Mouse (Mus musculus) left cerebral cortex, adult 18-20 months (tissue): ENCODE data around the gene Cntnap1. TPM values are rescaled to one million over a fixed set of nuclear protein-coding genes. Genes with fewer than 3 reads are reported as not detected.

Source experiments
- microRNA-seq, 2 experiments: library from miRNA; unstranded; fragments of <30 nt; microRNA quantifications; one replicate each; pipeline ENCODE4 v1.2.0; 2021
- total RNA-seq, 2 experiments: library from RNA; stranded (reverse); gene quantifications; 2 replicates each; pipeline ENCODE4 v1.2.3; 2021

The Cntnap1 gene
- total RNA-seq, 2 experiments from 2014 or later, result 158 to 160 TPM

Small RNA genes within 50 kb of the gene (microRNA-seq; reads per million reads assigned to microRNA genes)
- gene Gm27626, result 0 reads per million in 2 experiments

Other genes with a start within 250 kb of the Cntnap1 start
- 10 to 100 TPM; 38.8 to 46.7 TPM for gene Stat3, start 231.0 kb upstream of the Cntnap1 start, total RNA-seq
- 10 to 100 TPM; 22.7 to 24.9 TPM for gene Cavin1, start 199.6 kb upstream of the Cntnap1 start, total RNA-seq
- gene Atp6v0a1, start 161.1 kb upstream of the Cntnap1 start, total RNA-seq, result 100 to 1,000 TPM; 423 to 445 TPM
- 1 to 10 TPM; 7.0 to 7.9 TPM for gene Naglu, start 100.5 kb upstream of the Cntnap1 start, total RNA-seq
- under 1 TPM; 0.59 to 0.91 TPM for gene Hsd17b1, start 92.1 kb upstream of the Cntnap1 start, total RNA-seq
- 10 to 100 TPM; 22.5 to 24.6 TPM for gene Coasy, start 88.0 kb upstream of the Cntnap1 start, total RNA-seq
- 10 to 100 TPM; 39.5 to 46.6 TPM for gene Mlx, start 83.2 kb upstream of the Cntnap1 start, total RNA-seq
- 1 to 10 TPM; 3.0 to 3.6 TPM for gene Psmc3ip, start 75.1 kb upstream of the Cntnap1 start, total RNA-seq
- 10 to 100 TPM; 53.9 to 57.8 TPM for gene Retreg3, start 50.6 kb upstream of the Cntnap1 start, total RNA-seq
- gene Tubg1, start 50.6 kb upstream of the Cntnap1 start, total RNA-seq, result 10 to 100 TPM; 44.5 to 53.3 TPM
- gene Tubg2, start 14.6 kb upstream of the Cntnap1 start, total RNA-seq, result 10 to 100 TPM; 48.6 to 54.5 TPM
- gene Plekhh3, start 828 bp downstream of the Cntnap1 start, total RNA-seq, result 10 to 100 TPM; 14.2 to 16.7 TPM
- under 1 TPM in 1 of 2 experiments, not detected in 1; 0.28 TPM for gene Ccr10, start 4.9 kb downstream of the Cntnap1 start, total RNA-seq
- gene Ezh1, start 55.9 kb downstream of the Cntnap1 start, total RNA-seq, result 10 to 100 TPM; 55.7 to 62.7 TPM
- 10 to 100 TPM; 31.4 to 37.8 TPM for gene Ramp2, start 75.5 kb downstream of the Cntnap1 start, total RNA-seq
- gene Vps25, start 83.2 kb downstream of the Cntnap1 start, total RNA-seq, result 10 to 100 TPM; 56.8 to 65.8 TPM
- 1 to 10 TPM; 7.0 to 8.8 TPM for gene Wnk4, start 90.0 kb downstream of the Cntnap1 start, total RNA-seq
- gene Cntd1, start 108.5 kb downstream of the Cntnap1 start, total RNA-seq, result under 1 TPM; 0.46 to 0.56 TPM
- 100 to 1,000 TPM; 103 to 112 TPM for gene Coa3, start 108.6 kb downstream of the Cntnap1 start, total RNA-seq
- 100 to 1,000 TPM; 202 to 214 TPM for gene Becn1, start 131.8 kb downstream of the Cntnap1 start, total RNA-seq
- 100 to 1,000 TPM; 128 to 131 TPM for gene Psme3, start 145.7 kb downstream of the Cntnap1 start, total RNA-seq
- 1 to 10 TPM; 5.4 to 6.9 TPM for gene Aoc2, start 154.5 kb downstream of the Cntnap1 start, total RNA-seq
- under 1 TPM; 0.61 to 0.74 TPM for gene Aoc3, start 160.1 kb downstream of the Cntnap1 start, total RNA-seq
- not detected for gene G6pc, start 197.0 kb downstream of the Cntnap1 start, total RNA-seq
- gene Aarsd1, start 247.1 kb downstream of the Cntnap1 start, total RNA-seq, result 10 to 100 TPM; 47.6 to 48.8 TPM